Mouse (Mus musculus): ENCODE results near the gene 1700017B05Rik.

The 1700017B05Rik gene

DNA sequence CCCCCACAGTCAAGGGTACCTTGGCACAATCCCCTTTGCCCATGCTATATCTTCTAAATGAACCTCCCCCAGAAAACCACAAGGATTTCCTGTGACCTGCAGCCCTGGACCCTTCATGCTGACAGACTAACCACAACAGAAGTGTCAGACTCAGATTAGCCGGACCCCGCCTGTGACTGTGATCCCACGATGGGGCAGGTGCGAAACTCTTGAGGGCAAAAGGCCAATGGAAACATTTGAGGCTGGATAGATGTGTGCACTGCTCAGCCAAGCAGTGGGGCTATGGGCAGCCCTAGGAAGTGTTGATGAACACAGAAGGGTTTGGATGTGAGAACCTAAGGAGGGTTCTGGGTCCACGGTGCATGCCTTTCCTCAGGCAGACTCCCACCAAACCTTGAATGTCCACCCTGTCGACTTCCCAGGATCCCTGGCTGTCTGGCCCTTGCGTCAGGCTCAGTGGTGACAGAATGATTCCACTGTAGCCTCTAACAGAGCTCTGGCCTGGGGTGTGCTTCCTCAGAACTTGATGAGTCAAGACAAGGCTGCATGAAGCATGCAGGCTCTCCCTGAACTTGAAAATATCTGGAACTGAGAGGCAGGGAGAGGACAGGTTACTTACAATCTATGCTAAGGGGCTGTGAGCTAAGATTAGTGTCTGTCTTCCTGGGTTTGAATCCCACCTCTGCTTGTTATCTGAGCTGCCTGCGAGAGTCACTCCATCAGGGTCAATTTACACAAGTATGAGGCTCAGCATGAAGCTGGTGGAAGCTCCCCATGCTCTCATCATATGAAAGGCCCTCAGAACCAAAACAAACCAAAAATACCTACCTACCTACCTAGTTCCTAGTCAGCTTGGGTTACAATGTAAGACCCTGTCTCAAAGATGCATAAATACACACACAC is 10.7 kb upstream of the 1700017B05Rik start:
- DNase-seq (ENCODE audit: low spot score): no peak

DNA sequence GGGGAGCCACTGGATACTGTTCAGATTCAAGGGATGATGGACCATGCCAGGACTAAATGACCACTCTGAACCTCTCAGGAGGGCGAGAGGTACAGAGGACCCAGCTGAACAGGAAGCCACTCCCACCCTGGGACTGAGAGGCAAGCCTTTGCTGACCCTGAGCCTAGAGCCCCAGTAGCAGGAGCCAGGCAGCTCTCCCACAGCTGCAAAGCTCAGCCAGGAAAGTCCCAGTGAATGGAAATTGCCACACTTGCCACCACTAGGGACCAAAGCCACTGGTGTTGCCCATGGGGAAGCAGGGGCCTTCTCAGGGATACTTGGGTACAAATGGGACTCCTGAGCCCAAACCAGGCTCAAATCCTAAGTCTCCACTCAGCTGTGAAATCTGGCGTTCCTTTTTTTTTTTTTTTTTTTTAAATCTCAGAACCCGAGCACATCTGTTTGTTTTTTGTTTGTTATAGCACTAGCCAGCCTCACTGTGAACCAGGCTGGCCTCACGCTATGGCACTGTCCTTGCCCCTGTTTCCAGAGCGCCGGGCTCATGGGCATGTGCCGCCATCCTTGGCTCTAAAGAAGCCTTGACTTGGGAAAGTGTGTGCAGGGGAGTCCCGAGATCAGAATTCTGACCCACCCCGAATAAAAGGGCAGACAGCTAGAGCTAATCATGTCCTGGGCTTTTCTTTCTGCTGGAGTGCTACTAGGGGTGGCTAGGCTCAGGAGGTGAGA is 9.6 kb upstream of the 1700017B05Rik start:
- no peak for DNase-seq (ENCODE audit: low spot score)

DNA sequence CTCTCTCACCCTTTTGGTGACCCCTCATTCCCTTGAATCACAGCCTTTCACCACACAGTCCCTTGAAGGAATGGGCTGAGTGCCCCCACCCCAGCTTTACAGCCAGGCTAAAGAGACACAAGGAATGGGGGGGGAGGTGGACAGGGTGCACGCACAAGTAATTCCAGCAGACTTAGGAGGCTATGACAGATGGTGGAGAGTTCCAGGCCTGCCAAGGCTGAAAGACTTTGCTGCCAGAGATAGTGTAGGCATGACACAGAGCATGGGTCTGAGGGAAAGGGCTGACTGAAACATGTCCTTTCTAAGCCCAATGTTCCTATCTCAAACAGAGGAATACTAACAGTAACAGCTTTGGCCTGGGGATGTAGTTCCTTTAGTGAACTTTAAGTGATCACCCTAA is 8.7 kb upstream of the 1700017B05Rik start:
- no peak for DNase-seq (ENCODE audit: low spot score)

DNA sequence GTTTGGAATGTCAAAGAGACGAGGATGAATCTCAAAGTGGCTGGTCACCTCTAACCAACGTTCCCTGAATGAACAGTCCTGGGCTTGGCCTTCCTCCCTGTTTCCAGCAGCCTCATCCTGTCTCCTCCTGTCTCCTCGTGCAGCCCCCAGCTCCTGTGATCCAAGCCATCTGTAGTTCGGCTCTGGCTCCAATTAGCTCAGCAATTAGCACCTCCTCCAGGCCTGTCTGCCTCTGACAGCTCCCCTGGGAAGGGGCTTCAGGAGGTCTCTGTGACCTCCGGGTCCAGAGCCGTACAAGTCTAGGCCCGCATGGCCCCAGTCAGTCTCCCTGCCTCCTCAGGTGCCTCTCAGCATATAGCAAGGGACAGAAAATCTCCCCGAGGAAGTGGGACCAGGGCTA is 8.0 kb upstream of the 1700017B05Rik start:
- no peak for DNase-seq (ENCODE audit: low spot score)

DNA sequence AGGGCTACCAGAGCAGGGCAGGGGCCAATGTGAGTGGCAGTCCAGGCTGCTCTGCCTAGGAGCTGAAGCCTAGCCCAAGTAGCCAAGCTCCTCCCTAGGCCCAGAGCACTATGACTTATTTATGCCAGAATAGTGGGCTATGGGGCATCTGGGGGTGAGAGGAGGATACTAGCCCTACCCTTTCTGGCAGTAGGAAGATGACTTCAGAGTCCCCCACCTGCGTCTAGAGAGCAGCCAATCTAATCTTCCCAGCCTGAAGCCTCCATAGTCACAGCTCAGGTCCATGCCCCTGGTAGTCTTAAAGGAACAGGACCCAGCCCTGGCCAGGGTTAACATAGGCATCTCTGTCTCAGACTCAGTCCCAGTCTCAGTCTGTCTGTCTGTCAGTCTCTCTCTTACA is 7.0 kb upstream of the 1700017B05Rik start:
- DNase-seq (ENCODE audit: low spot score): no peak

DNA sequence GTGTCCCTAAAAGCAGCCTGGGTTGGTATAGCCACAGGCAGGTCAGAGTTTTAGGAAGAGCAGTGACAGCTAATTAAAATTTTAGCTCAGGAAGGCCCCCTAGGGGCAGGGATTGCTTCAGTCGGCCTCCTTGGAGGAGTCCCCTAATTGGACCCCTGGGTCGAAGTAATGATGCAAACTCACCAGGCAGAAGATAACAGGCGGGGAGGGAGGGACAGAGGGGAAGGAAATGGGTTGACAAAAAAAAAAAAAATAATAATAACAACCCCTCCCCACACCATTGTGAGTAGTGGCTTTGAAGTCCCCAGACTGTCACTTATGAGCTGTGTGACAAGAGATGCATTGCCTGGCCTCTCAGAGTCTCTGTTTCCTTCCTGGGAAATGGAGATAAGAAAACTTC is 6.2 kb upstream of the 1700017B05Rik start:
- DNase-seq (ENCODE audit: low spot score): no peak

DNA sequence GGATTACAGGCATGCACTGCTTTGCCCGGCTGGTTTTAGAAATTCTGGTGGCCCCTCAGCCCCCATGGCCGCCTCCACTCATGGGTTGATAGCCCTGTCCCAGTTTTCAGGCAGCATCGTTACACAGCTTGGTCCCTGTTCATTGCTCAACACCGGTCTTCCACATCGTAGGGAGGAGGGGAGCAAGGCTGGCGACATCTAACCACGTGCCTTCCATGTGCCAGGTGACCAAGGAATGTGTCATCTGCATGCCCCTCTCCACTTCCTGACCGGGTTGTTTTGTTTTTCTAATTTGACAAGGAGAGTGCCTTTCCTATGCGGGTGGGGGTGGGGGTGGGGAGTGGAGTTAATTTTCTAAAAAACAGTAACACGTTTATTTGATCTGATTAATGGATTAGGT is 5.7 kb upstream of the 1700017B05Rik start:
- no peak for DNase-seq (ENCODE audit: low spot score)

DNA sequence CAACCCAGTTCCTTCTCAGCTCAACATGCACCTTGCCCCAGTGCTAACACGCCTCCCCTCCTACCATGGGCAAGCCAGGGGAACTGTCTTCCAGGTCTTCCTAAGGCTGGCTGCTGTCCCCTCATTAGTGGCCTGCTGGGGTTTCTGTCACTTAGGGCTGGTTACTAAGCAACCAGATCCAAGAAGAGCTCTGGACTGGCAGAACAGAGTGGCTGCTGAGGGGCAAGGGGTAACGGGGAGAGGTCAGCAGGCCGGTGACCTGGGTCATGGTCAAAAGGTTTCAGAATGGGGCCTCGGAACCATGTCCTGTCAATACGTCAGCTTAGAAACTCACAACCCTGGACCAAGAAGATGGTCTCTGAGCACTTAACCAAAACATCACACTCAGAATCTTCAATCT is 5.0 kb upstream of the 1700017B05Rik start:
- DNase-seq (ENCODE audit: low spot score): no peak

DNA sequence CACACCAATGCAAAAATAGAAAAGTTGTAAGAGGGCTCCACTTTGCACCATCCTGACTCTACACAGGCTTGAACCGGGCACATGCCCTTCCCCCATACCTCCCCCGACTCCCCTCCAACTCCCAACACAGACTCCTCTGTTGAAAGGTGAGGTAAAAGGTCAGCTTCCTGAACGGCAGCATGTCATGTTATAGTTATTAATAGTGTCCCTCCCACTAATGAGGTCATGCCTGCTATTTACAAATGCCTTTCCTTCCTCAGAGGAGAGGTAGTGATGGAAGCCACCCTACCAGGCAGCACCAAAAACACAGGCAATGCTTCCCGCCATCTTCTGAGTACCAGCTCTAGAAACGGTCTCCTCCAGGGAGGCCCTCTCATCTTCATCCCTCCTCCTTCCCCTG is 2.7 kb upstream of the 1700017B05Rik start:
- no peak for DNase-seq (ENCODE audit: low spot score)

DNA sequence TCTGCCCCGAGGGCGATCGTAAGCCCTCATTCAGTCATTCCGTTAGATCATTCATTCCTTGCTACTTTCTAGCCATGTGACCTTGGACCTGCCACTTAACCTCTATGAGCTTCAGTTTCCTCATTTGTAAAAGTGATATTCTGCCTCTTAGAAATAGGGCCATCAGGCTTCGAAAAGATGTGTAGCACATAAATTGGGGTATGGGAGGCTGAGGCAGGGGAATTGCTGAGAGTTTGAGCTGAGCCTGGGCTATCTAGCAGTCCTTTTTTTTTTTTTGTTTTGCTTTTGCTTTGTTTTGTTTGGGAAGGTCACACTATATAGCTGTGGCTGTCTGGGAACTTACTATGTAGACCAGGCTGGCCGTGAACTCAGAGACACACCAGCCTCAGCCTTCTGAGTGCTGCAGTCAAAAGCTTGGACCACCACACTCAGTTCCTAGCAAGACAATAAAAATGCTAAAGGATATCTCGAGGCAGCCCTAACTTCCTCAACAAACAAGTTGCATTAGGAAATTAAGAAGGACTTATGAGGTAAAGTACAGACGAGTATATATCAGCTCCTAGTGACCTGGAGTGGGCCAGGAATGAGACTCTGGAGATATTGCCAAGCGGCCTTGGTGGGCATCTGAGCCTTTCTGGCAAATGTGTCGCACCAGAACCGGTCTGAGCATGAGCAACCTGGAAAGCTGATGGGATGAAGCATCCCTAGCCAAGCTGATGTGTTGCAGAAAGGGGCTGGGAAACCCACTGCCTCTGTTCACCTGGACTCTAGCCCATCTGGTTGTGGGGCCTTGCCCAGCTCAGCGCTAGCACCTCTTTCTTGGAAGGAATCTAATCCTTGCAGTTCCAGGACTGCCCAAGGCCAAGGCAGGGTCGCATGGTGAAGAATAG is 628 bp upstream of the 1700017B05Rik start:
- no peak for DNase-seq (ENCODE audit: low spot score)

DNA sequence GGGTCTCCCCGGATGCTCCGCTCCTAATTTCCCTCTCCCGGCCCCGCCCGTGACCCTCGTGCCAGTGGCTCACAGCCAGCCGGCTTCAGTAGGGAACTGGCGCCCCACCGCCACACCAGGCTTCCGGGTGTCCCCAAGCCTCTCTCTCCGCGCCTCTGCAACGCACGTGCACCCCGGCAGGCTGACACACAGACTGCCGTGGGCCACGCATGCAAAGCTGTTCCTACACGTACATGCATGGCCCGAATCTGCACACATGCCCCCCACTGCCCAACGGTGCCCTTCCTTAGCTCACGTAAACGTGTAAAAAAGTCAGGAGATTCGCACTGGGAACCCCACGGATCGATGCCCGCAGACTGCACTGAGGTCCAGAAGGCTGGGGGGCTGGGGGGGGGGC is 898 bp downstream of the 1700017B05Rik start:
- peak; percentile 24 for DNase-seq (ENCODE audit: low spot score)

DNA sequence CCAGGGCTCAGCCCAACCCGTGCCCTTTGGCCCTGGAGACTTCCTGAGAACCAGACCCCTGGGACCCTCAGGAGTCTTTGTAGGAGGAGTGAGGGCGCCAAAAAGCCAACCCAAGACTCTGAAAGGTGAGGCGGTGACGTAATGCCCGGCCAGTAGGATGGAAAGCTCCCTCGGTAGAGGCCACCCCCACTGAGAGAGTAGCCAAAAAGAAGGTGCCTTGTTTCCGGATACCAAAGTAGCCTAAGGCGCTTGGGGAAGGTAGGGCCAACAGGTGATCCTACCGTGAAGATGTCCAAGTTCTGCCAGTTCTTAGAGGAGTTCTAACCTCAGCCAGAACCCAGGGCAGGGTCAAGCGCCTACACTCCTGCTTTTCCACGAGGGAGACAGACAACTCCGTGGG is 1.5 kb downstream of the 1700017B05Rik start:
- no peak for DNase-seq (ENCODE audit: low spot score)

DNA sequence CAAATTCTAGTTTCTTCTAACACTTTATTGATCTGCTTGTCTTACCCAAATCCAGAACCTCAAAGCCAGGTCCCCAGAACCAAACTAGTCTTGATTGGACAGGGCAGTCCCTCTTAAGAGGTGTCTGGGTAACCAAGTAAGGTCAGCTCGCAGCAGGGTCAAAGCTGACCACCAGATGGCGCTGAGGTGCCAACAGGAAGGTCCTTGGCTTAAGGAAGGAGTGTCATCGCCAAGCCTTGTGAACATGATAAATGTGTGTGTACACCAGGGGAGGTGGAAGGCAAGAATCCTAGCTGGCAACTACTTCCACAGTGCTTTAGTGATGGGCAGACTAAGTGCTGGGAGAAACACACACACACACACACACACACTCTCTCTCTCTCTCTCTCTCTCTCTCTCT is 2.7 kb downstream of the 1700017B05Rik start:
- peak; percentile 81 for DNase-seq (ENCODE audit: low spot score)

DNA sequence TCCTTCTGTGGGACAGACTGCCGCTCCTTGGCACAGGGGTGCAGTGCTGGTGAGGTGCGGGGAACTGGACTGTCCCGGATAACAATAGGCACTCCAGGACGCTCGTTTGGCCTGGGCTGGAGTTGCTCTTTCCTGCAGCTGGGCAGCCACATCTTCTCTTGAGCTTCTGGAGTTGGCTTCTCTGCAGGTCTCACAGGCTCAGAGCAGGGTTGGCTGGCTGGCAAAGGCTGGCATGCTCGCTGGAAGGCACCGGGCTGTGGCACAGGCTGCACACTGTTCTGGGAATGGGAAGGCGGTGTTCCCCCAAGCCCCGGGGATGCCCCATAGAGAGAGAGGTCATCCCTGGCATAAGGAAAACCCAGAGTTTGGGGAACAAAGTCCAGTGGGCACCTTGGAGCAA is 4.8 kb downstream of the 1700017B05Rik start:
- no peak for DNase-seq (ENCODE audit: low spot score)

DNA sequence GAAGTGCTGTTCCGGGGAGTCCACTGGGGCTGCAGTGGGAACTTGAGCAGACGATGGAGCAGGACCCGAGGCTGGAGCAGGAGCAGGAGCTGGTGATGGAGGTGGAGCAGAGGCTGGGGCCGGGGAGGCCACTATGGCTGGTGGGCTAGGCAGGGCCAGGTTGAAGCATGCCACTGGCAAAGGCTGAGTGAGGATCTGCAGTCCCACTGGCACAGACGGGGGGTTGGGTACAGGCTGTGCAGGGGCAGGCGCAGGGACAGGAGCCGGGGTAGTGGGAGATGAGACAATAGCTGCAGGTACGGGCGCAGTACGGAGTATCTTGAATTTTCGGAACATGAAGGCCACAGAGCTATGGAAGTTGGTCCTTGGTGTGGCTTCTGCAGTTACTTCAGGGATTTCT is 5.6 kb downstream of the 1700017B05Rik start:
- no peak for DNase-seq (ENCODE audit: low spot score)

DNA sequence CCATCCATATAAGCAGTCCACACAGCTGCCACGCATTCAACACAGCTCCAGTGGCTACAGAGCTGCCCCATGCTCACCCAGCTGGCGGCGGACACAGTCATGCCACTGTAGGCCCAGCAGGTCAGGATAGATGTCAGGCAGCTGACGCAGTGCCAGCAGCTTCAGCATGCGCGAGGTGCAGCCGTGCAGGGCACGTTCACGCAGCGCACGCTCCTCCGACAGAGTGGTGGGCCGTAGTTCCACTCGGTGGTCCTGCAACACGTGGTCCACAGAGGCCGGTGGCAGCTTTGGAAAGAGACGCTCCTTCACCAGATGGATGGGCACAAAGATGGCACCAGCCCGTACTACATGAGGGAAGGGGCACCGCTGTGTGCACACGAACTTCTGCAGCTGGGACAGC is 6.1 kb downstream of the 1700017B05Rik start:
- no peak for DNase-seq (ENCODE audit: low spot score)

DNA sequence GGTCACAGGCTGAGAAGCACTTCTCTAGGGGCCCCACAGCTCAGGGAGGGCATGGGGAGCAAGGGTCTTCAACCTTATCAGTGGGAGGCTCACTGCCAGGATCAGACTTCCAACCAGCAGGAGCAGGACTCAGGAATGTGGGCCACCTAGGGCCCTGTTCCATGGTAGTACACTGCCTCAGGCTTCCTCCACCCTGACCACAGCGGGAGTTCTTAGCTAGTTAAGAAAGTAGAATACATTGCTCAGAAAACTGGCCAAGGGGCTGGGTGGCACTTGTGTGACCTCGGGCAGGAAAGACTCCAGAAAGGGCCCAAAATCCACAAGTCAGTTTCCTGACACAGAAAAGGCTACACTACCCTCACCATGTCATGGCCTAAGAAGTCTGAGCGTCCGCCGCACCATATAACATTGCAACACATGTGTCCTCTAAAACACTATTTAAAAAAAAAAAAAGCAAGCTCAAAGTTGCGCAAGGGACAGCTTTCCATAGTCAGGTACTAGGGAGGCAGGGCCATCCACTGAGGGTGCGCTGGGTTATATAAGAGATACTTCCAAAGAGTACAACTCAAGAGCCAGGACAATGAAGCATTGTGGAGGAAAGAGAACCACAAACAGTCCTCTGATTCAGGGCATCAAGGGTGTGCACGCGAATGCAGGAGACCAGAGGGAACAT is 7.5 kb downstream of the 1700017B05Rik start:
- DNase-seq (ENCODE audit: low spot score): no peak

DNA sequence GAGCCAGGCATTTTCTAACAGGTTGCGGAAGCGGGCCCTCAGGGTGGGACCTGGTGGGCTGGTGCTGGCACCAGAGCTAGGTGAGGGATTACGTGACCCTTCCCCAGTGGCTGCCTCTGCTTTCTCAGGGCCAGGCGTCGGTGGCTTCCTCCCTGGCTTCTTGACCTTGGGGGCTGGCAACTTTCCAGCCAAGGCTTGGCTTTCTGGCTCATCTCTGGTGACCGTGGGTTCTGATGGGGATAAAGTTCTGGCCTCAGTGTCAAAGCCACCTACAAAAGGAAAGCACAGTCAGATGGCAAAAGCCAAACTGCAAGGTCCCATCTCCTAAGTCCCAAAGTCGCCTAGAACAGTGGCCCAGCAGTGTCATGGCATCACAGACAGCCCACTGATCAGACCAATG is 8.4 kb downstream of the 1700017B05Rik start:
- DNase-seq (ENCODE audit: low spot score): no peak

DNA sequence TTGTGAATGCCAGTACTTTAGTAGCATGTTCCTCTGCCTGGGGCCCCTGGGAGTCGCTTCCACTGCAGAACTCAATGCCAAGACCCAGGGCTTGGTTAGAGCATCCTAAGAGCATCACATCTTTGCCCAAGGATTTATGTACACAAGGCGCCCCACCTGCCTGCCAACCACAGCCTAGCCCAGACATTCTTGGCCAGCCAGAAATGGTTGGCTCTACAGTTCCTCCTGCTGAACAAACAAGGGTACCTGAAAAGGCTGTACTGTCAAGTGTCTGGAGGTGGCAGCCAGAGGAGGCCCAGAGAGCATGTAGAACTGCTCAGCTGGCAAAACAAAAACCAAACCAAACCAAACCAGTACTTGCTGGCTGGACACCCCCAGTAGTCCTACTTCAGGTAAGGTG is 11.3 kb downstream of the 1700017B05Rik start:
- no peak for DNase-seq (ENCODE audit: low spot score)

DNA sequence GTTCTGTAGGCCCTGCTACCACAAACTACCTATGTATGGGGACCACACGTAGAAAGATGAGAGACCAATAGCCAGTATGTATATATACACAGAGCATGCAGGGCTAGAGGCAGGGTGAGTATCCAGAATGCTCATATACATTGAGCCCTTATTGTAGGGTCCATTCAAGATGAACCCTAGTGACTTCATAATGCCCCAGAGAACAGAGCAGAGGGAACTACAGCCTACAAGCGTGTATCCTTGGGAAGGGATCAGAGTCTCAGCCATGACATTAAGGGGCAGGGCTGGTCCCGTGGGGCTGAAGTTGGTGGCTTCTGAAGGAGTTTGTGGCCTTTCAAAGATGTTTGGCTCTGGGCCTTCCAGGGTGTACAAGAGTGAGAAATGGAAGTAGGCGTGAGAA is 12.4 kb downstream of the 1700017B05Rik start:
- DNase-seq (ENCODE audit: low spot score): no peak

DNA sequence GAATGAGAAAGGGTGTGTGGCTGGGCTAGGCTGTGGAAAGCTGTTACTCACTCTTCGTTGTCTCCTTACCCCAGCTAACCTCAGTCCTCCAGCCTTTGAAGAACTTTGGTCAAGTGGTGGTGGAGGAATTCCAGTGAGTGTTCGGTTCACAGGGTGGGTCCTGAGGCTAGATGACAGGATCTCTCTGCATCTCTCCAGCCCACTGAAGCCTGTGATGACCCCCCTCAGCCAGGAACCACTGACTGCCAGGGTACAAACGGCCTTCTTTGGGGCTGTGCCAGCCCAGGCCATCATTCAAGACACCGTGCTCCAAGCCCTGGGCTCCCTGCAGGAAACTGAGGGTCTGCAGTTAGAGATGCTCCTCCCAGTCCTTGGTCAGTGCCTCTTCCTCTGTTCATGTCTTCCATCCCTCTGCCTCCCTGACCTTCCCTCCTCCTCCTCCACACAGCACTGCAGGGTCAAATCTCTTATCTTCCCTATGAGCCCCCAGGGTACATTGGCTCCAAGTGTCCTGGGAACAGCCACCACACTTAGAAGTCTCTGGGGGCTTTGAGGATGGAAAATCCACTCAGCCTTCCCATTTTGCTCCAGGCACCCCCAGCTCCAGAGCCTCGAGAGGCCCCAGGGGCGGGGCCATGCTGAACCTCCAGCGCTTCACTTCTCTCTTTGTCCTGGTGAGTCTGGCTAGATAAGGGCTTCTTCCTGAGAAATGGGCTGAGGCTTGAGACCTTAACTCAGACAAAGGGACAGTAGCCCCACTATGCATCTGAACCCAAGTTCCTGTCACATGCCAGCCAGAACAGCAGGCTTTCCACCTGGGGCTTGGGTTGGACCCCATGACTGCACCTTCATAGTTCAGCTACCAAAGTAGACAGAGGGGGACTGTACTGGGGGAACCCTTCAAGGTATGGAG is 14.1 kb downstream of the 1700017B05Rik start:
- DNase-seq (ENCODE audit: low spot score): no peak

Measured in yolk sac, embryonic 10.5 days (tissue).